Mouse (Mus musculus) liver, embryonic 11.5 days (tissue): Measurements from ENCODE around the gene Samsn1. TPM values are rescaled to one million over a fixed set of nuclear protein-coding genes. Genes with fewer than 3 reads are reported as not detected.

Experiments used
- ATAC-seq: fragments of 200-750 bp; cut with Nextera tagmentation; replicated peaks from 2 replicates; pipeline ENCODE4 v1.8.0; 2017; ENCODE audit warnings: moderate number of reproducible peaks, mild to moderate bottlenecking, moderate TSS enrichment, moderate library complexity; ENCODE audit not compliant: low FRiP score
- DNase-seq: peaks from one replicate; pipeline ENCODE4 v3.0.0-alpha.2; 2017; ENCODE audit warnings: low spot score
- H3K27ac ChIP-seq: fragments of 300-500 bp; sonication (generic); 2 replicates; pipeline ENCODE4 v1.5.1; 2014; ENCODE audit warnings: mild to moderate bottlenecking, low read depth, low read length, control low read depth
- H3K27me3 ChIP-seq: fragments of 300-500 bp; sonication (generic); replicated peaks from 2 replicates; pipeline ENCODE4 v1.6.1; 2014; ENCODE audit warnings: low read length, mixed read lengths; ENCODE audit not compliant: control insufficient read depth, insufficient read depth
- H3K36me3 ChIP-seq: fragments of 300-500 bp; sonication (generic); 2 replicates; pipeline ENCODE4 v1.6.1; 2014; ENCODE audit warnings: mild to moderate bottlenecking, low read length, moderate library complexity, mixed read lengths; ENCODE audit not compliant: control insufficient read depth, insufficient read depth
- H3K4me1 ChIP-seq: fragments of 300-500 bp; sonication (generic); replicated peaks from 2 replicates; pipeline ENCODE4 v1.6.1; 2014; ENCODE audit warnings: low read length, mixed read lengths; ENCODE audit not compliant: control insufficient read depth, insufficient read depth
- H3K4me2 ChIP-seq: fragments of 300-500 bp; sonication (generic); 2 replicates; pipeline ENCODE4 v1.6.1; 2014; ENCODE audit warnings: mild to moderate bottlenecking, control low read depth, moderate library complexity
- H3K4me3 ChIP-seq: fragments of 300-500 bp; sonication (generic); 2 replicates; pipeline ENCODE4 v1.5.1; 2014; ENCODE audit warnings: low read depth, low read length, control low read depth
- H3K9ac ChIP-seq: fragments of 300-500 bp; sonication (generic); 2 replicates; pipeline ENCODE4 v1.6.1; 2014; ENCODE audit warnings: low read depth, low read length, control low read depth
- H3K9me3 ChIP-seq: fragments of 300-500 bp; sonication (generic); 2 replicates; pipeline ENCODE4 v1.6.1; 2016; ENCODE audit warnings: low read length, inconsistent platforms, mixed read lengths; ENCODE audit not compliant: control insufficient read depth
- WGBS: fragments of 180-500 bp; shearing (Covaris S2); extraction: QIAGEN DNeasy Blood & Tissue Kit; methylation state at CpG from one replicate; pipeline ENCODE4 v1.1.7; 2014; 5-methylcytosine and 5-hydroxymethylcytosine counted together
- polyA plus RNA-seq: library from polyadenylated mRNA; unstranded; fragments of >200 nt; fragmentation: Nextera tagmentation; extraction: Ambion mirVana; gene quantifications from 2 replicates; pipeline ENCODE4 v1.2.1, GENCODE M21; 2014

Gene Samsn1
- polyA plus RNA-seq, 1 experiment from 2014 or later = 24.0 TPM

DNA sequence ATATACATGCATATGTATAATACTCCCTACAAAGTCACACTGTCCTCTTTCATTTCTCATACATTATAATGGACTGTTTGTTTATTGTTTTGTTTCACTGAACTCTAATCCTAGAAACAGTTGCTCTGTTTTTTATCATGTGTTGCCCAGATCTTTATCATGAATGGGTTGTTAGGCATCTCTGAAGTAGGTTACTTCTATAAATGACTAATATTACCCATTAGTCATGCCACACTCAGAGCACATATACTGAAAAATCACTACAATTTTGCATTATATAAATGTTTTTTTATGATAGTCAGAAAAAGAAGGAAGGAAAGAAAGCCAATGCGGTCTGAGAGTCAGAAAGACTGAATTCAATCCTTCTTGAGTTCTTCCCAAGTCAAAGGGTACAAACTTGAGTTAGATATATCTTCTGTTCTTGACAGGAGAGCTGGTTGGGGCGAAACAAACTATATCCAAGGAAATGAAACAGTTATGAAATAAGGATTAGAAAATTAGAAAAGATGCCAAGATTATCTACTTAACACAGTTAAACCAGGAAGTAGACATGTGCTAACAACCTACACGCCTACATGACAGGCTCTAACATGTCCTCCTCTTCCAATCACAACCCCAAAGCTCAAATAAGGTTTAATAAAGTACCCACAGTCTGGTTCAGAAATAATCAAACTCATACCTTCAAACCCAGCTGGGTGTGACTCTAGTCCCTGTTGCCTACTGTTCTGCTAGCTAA lies 122.0 kb downstream of the Samsn1 start:
- WGBS = 82% methylated on average over 3 of the region's 3 CpGs
- ATAC-seq (no peak), DNase-seq (no peak)
- no peaks in the 10 kb centered on the region for H3K36me3 ChIP-seq
- no peak overlapping the region for H3K4me3 ChIP-seq
- no peaks in the 10 kb centered on the region for H3K9me3 ChIP-seq
- H3K27ac ChIP-seq = no peak overlapping the region
- no peak overlapping the region for H3K9ac ChIP-seq
- no peak overlapping the region for H3K4me2 ChIP-seq
- H3K4me1 ChIP-seq = no peaks in the 10 kb centered on the region
- no peaks in the 10 kb centered on the region for H3K27me3 ChIP-seq

DNA sequence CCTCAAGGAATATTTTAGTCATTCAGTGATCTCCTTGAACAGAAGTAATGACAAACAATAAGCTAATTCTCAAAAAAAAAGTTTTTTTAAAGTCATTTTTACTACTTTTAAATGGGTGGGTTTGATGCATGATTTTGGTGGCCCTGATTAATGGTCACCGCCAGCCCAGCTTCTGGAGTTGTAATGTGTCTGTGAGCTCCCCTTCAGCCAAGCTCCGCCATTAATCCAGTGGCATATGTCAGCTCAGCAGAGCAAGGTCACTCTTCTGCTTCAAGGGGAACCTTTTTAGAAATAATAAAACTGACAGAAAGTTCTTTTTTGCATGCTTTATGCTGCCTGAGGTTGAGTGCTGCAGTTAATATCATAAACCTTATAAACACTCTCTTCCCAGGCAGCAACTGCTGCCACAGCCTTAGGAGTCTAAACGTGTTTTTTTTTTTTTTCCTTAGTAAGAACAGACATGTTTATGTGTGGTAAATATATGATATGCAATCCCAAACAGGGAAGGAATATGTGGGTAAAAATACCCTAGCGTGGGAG lies 124.2 kb downstream of the Samsn1 start:
- H3K4me1 ChIP-seq = 0 out of 2 replicates have a peak, but pooled peaks cover 2% of the 10 kb centered on the region
- H3K4me2 ChIP-seq = no peak overlapping the region
- H3K9ac ChIP-seq = no peak overlapping the region
- H3K36me3 ChIP-seq = no peaks in the 10 kb centered on the region
- ATAC-seq (no peak), DNase-seq (no peak)
- no peaks in the 10 kb centered on the region for H3K27me3 ChIP-seq
- 77% methylated on average over 4 of the region's 4 CpGs for WGBS
- no peaks in the 10 kb centered on the region for H3K9me3 ChIP-seq
- no peak overlapping the region for H3K27ac ChIP-seq
- H3K4me3 ChIP-seq = no peak overlapping the region

DNA sequence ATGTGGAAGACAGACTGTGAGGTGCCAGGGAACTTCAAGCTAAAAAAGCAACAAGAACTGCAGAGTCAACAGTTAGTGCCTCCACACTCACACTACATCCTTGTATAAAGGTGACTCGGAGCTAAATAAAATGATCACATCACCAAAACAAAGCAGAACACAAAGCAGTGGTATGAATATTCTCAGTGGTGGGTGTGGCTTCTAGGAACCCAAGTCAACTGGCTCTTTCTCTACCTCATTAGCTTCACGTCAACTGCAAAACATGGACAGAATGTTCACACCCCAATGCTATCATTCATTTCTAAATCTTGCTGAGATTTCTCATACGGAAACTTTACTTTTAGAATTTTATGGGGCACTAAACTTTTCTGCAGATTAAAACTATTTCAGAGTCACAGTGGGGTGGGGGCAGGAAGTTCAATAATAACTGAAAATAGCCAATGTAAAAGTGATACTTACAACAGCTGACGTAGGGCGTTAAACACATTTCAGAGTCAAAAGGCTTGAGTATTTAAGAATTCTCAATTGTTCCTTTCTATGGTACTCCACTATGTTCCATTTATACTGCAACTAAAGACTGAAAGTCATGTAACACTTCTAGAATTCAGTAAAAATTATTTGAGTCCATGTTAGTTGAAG lies 127.7 kb downstream of the Samsn1 start:
- no peaks in the 10 kb centered on the region for H3K27me3 ChIP-seq
- ATAC-seq = no peak
- no peak overlapping the region for H3K9ac ChIP-seq
- DNase-seq = no peak
- H3K36me3 ChIP-seq = no peaks in the 10 kb centered on the region
- 79% methylated on average over 5 of the region's 5 CpGs for WGBS
- H3K4me1 ChIP-seq = 0 out of 2 replicates have a peak, but pooled peaks cover 2% of the 10 kb centered on the region
- H3K9me3 ChIP-seq = no peaks in the 10 kb centered on the region
- H3K4me3 ChIP-seq = no peak overlapping the region
- H3K27ac ChIP-seq = no peak overlapping the region
- no peak overlapping the region for H3K4me2 ChIP-seq

DNA sequence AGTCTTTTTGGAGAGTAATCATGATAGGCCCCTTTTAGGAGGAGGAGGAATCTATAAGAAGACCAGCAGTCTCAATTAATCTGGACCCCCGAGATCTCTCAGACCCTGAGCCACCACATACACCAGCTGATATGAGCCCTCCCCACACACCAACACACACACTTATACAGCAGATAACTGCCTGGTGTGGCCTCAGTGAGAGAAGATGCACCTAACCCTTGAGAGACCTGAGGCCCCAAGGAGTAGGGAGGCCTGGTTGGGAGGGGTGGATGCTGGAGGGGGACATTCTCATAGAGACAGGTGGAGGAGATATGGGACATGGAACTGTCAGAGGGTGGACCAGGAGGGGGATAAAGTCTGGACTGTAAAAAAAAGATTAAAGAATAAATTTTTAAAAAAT lies 128.6 kb downstream of the Samsn1 start:
- Histone ChIP-seq H3K9ac (no peak overlapping the region), H3K27me3 (no peaks in the 10 kb centered on the region), H3K36me3 (no peaks in the 10 kb centered on the region), H3K4me2 (no peak overlapping the region), H3K9me3 (no peaks in the 10 kb centered on the region), H3K27ac (no peak overlapping the region), H3K4me1 (0 out of 2 replicates have a peak, but pooled peaks cover 2% of the 10 kb centered on the region), H3K4me3 (no peak overlapping the region)
- ATAC-seq = peak; percentile 89
- WGBS = 63% methylated on average over 1 of the region's 1 CpGs
- DNase-seq = no peak

DNA sequence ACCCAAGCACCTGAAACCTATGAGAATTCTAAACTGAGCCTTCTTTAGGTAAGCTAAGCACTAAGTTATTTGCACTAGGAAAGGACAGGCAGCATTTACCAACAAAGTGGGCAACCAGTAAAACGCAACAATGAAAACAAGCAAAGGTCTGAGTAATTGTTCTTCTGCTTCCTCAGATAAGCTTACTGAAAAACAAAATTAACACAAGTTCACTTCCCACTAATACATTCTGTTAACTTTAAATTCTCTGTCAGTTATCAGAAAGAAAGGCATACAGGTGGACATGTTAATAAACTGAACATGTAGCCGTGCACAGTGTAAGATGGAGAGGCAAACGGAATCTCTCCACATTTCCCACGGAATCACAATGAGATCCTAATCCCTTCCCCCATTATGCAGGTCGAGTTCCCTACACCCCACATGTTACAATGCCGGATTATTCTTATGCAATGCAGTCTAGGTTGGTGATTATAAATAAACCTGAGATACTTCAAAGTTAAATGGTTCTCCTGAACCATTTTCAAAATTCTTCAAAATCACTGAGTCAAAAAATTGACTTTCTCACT lies 132.9 kb downstream of the Samsn1 start:
- DNase-seq (no peak), ATAC-seq (no peak)
- Histone ChIP-seq H3K27ac (no peak overlapping the region), H3K4me3 (no peak overlapping the region), H3K4me2 (no peak overlapping the region), H3K27me3 (no peaks in the 10 kb centered on the region), H3K9ac (no peak overlapping the region), H3K36me3 (no peaks in the 10 kb centered on the region), H3K9me3 (no peaks in the 10 kb centered on the region), H3K4me1 (peaks cover 2% of the 10 kb centered on the region; the same call in 1 of the 2 replicates)
- 65% methylated on average over 6 of the region's 6 CpGs for WGBS

DNA sequence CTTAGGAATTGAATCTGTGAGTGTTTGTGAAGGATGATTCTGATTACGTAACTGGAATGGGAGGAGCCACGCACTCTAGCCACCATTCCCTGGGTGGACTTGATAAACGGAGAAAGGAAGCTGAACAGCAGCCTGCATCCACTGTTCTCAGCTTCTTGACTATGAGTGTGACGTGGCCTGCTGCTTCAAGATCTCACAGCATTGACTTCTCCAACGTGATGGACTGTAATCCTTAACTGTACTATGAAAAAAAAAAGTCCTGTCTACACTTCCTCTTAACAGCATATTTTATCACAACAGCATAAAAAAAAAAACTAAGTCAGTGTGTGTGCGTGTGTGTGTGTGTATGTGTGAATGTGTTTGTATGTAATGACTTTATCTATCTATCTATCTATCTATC lies 134.9 kb downstream of the Samsn1 start:
- no peaks in the 10 kb centered on the region for H3K27me3 ChIP-seq
- WGBS = 54% methylated on average over 6 of the region's 6 CpGs
- H3K27ac ChIP-seq = no peak overlapping the region
- no peak overlapping the region for H3K4me3 ChIP-seq
- H3K36me3 ChIP-seq = no peaks in the 10 kb centered on the region
- no peaks in the 10 kb centered on the region; the same call in 1 of the 2 replicates for H3K4me1 ChIP-seq
- H3K9ac ChIP-seq = no peak overlapping the region
- no peak for DNase-seq
- H3K4me2 ChIP-seq = no peak overlapping the region
- peak; percentile 66; the same call in 1 of the 2 replicates for ATAC-seq
- no peaks in the 10 kb centered on the region for H3K9me3 ChIP-seq

DNA sequence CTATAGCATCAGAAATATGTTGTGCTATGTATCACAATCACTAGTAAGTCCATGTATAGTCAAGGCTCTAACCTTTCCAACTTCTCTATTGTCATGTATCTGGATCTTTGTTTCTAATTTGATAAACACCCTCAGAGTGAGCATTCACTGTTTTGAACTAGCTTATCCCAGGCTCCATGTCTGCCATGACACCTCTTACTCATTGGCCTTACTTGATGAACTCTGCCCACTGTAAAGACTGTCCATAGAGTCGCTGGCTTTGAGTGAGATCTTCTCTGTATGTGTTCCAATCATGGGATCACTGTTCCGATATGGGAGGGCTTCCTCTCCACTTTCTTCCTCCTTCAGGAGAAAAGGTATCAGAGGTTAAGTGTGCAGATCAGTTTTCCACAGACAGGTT lies 143.2 kb downstream of the Samsn1 start:
- Histone ChIP-seq H3K27me3 (no peaks in the 10 kb centered on the region), H3K9me3 (no peaks in the 10 kb centered on the region), H3K4me3 (no peak overlapping the region), H3K4me1 (no peaks in the 10 kb centered on the region), H3K27ac (no peak overlapping the region), H3K9ac (no peak overlapping the region), H3K4me2 (no peak overlapping the region), H3K36me3 (no peaks in the 10 kb centered on the region)
- DNase-seq (no peak), ATAC-seq (no peak)
- 70% methylated on average over 2 of the region's 2 CpGs for WGBS

DNA sequence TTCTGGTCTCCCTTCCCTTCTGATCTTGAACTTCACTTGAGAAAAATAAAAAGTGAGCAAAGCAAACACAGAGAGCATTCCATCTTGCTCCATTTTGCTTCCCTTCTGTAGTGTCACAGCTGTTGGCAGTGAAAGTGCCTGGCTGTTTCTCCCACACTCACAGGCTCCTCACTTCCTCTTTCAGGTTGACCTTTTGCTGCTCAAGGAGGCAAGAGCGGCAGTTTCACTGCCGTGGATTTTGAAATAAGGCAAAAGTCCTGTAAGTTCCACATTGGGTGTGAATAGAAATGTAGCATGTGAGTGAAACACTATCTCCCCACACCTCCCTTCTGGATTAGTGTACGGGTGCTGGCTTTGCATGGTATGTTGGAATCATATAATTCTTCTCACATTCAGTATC lies 144.9 kb downstream of the Samsn1 start:
- Histone ChIP-seq H3K4me3 (no peak overlapping the region), H3K4me1 (no peaks in the 10 kb centered on the region), H3K9ac (no peak overlapping the region), H3K4me2 (no peak overlapping the region), H3K27ac (no peak overlapping the region), H3K27me3 (no peaks in the 10 kb centered on the region), H3K36me3 (no peaks in the 10 kb centered on the region), H3K9me3 (no peaks in the 10 kb centered on the region)
- ATAC-seq (no peak), DNase-seq (no peak)
- WGBS = 61% methylated on average over 3 of the region's 3 CpGs
